Mouse (Mus musculus): ENCODE data around the gene Dph1. TPM values are rescaled to one million over a fixed set of nuclear protein-coding genes. Genes with fewer than 3 reads are reported as not detected.

Dph1 gene
- polyA plus RNA-seq, 1 experiment: 18.7 TPM

DNA sequence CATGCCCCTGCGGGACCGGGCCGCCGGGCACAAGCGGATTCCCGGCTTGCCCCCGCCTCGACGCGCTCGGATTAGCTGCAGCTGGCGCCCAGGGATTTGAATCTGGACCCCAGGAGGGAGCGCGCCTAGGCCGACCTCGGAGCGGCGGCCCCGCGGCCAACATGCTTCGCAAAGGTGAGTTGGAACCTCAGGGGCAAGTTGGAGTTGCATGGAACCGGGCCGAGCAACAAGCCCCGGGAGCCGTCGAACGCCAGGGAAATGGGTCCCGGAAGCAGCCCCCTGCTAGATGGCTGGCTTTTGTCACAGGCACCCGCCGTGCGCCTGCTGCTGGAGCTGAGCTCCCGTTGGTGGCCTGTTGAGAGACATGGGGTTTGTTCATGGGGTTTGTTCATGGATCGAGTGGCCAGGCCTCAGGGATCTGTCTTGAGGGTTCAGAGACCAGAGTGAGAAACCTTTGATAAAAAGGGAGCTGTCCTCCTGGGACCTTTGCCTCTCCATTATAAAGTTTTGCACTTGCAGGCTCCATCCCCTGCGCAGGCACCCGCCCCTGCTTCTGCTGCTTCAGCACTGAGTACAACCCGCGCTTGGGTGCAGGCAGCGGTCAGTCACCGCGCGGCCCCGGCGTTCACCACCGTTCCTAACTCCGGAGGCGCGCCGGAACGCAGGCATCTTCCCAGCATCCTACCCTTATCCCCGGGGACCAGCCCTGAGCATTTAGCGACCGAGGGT, 3.2 kb upstream of the Dph1 start:
- no peaks in the 10 kb centered on the region for H3K4me1 ChIP-seq (ENCODE audit: control insufficient read depth, insufficient read depth, low read length)
- no peak for TF ChIP-seq POLR2A (IDR thresholded peaks at IDR 0.05; ENCODE audit: low read depth, low read length)
- TF ChIP-seq CTCF (IDR thresholded peaks at IDR 0.05; ENCODE audit: borderline replicate concordance, insufficient read depth, low read length): no peak
- peak overlapping the region; percentile 51 for H3K4me3 ChIP-seq (ENCODE audit: insufficient read depth, low read length)
- no peak overlapping the region for H3K27ac ChIP-seq (ENCODE audit: insufficient read depth, low read length)

DNA sequence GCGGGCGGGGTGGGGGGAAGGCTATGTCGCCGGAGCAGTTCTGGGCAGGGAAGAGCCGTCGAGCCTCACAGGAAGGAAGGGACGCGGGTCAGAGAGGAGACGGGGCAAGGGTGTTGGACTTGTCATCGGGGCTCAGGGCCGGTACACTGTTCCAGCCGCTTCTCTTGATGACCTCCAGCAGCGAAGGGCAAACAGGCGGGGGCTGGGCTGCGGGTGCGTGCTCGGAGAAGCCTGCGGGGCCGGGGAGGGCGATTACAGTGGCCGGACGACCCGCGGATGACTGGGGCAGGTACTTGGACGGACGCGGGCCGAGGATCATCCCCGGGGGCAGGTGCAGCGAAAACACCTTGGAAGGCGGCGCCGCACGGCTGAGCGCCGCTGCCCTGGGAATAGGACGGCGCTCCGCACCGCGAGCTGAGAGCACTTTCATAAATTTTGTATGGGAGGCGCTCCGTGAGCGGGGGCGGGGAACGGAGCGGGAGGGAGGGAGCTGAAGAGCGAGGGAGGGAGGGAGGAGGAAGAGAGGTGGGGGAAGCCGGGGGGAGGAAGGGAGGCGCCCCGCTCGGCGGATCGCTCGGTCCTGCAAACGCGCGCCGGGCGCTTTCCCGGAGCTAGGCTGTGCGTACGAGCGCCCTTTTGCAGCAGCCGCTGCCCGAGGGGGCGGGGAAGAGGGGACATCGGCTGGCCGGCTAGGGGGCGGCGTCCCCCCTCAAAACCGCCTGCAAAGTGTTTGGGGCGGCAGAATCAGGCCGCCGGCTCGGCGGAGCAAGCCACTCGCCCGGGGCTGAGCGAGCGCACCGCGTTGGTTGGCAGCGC, 2.4 kb upstream of the Dph1 start, which contains the start of gene Rtn4rl1:
TSS of gene Rtn4rl1 (plus strand) at position 528 of the 816 bp plus-strand sequence.
- H3K27ac ChIP-seq (ENCODE audit: insufficient read depth, low read length): no peak within 1 kb of the TSS
- no peaks in the 10 kb centered on the region for H3K4me1 ChIP-seq (ENCODE audit: control insufficient read depth, insufficient read depth, low read length)
- TF ChIP-seq CTCF (IDR thresholded peaks at IDR 0.05; ENCODE audit: borderline replicate concordance, insufficient read depth, low read length) (no peak), POLR2A (IDR thresholded peaks at IDR 0.05; ENCODE audit: low read depth, low read length) (0 out of 2 replicates have a peak, but pooled peaks have one; percentile 23)
- H3K4me3 ChIP-seq (ENCODE audit: insufficient read depth, low read length): peak within 1 kb of the TSS; percentile 51

DNA sequence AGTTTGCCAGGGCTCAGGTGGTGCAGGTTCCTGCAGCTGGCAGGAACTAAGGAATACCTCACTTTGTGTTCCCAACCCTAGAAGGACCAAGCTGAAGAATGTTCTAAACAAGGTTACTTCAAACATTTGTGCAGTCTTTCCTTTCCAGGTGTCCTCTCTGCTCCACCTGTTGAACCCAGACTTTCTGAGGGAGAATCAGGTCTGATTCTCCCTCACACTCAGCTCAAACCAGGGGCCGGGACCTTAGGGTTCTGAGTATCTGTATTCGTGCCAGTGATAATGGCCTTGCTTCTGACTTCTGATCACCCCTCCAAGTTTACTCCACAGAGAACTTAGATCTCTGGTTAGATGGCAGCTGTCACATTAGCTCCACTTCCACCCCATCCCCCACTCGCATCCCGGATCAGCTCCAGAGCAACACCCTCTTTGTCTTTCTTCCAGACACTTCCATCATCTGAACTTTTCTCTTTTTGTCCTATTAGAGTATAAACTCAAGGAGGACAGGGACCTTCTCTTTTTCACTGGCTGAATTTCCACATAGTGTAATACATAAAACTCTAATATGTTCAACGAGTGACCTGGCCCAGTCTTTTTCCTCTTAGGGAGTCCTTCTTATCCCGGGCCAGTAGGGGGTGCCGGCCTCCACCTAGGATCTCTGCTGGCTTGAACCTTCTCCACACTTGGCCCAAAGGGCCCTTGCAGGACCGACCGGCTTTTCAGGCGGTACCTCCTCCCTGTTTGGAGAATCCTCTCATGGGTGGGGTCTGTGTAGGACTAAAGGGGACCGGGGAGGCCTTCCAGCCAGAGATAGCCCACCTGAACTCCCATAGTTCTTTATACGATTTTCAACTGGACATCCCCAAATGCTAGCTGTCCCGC, 1.5 kb upstream of the Dph1 start:
- H3K4me3 ChIP-seq (ENCODE audit: insufficient read depth, low read length): no peak overlapping the region
- H3K4me1 ChIP-seq (ENCODE audit: control insufficient read depth, insufficient read depth, low read length): no peaks in the 10 kb centered on the region
- no peak overlapping the region for H3K27ac ChIP-seq (ENCODE audit: insufficient read depth, low read length)
- TF ChIP-seq CTCF (IDR thresholded peaks at IDR 0.05; ENCODE audit: borderline replicate concordance, insufficient read depth, low read length): peak; percentile 51; the same call in 1 of the 2 replicates
- TF ChIP-seq POLR2A (IDR thresholded peaks at IDR 0.05; ENCODE audit: low read depth, low read length): no peak

DNA sequence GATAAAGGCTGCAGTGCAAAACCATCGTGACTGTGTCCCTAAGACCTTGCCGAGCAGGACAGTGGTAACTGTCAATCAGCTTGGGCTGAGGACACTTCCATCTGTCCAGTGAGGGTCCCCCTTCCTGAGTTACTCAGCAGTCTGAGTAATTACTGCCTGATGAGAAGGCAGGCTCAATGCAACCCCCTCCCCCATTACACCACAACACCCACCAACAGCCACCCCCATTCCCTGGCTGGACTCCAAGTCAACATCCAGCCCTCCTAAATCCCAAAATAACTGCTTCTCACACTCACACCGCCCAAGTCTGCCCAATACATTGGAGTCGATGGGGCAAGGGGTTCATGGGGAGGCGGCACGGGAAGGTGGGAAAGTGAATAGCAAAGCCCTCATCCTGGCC, 800 bp upstream of the Dph1 start:
- Histone ChIP-seq H3K4me3 (ENCODE audit: insufficient read depth, low read length) (no peak overlapping the region), H3K4me1 (ENCODE audit: control insufficient read depth, insufficient read depth, low read length) (no peaks in the 10 kb centered on the region), H3K27ac (ENCODE audit: insufficient read depth, low read length) (no peak overlapping the region)
- TF ChIP-seq POLR2A (IDR thresholded peaks at IDR 0.05; ENCODE audit: low read depth, low read length): no peak
- no peak for TF ChIP-seq CTCF (IDR thresholded peaks at IDR 0.05; ENCODE audit: borderline replicate concordance, insufficient read depth, low read length)

DNA sequence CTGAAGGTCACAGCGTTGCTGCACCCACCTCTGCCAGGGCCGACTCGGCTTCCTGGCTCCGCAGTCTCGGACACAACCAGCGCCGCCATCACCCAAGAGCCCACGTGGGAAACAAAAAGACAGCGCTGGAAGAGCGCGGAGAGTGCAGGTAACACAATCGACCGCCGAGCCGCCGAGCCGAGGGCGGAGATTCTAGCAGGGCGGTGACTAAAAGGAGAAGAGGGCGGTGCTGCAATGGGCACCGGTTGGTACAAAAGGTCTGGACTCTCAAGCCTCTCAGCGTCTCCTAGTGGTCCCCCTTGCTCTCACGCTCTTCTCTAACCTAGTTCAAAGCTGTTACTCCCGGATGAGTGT, 693 bp downstream of the Dph1 start:
- Histone ChIP-seq H3K27ac (ENCODE audit: insufficient read depth, low read length) (no peak overlapping the region), H3K4me3 (ENCODE audit: insufficient read depth, low read length) (peak overlapping the region; percentile 77), H3K4me1 (ENCODE audit: control insufficient read depth, insufficient read depth, low read length) (peaks cover 2% of the 10 kb centered on the region; the same call in 1 of the 2 replicates)
- TF ChIP-seq CTCF (IDR thresholded peaks at IDR 0.05; ENCODE audit: borderline replicate concordance, insufficient read depth, low read length) (no peak), POLR2A (IDR thresholded peaks at IDR 0.05; ENCODE audit: low read depth, low read length) (peak; percentile 76)

DNA sequence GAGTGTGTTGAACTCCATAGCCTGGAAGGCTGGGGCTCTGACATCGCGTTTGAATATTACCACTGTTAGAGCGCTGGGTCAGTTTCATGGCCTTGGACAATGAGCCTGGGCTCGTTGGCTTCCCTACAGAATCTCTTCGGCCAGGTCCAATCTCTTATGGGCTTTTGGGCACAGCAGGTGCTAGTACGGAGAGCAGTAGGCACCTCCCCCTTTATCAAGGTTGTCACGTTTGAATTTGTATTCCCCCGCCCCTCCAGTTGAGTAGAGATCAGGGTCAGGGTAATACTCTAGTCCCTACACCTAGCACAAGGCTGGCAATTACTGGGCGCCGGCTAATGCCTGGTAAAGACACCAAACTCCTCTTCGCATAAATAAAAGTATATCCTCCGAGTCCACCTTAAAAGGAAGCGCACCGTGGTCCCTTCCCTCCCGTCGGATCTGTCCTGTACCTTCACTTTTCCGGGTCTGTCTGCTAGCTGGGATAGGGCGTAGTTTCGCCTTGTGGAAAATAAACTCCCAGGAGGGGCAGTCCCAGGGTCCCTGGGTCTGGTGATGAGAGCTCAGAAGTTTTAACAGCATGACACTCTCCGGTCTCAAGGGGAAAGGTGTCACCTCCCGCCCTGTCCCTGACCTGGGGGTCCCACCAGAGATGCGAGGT, 1.2 kb downstream of the Dph1 start:
- no peak overlapping the region for H3K27ac ChIP-seq (ENCODE audit: insufficient read depth, low read length)
- TF ChIP-seq POLR2A (IDR thresholded peaks at IDR 0.05; ENCODE audit: low read depth, low read length) (no peak), CTCF (IDR thresholded peaks at IDR 0.05; ENCODE audit: borderline replicate concordance, insufficient read depth, low read length) (no peak)

DNA sequence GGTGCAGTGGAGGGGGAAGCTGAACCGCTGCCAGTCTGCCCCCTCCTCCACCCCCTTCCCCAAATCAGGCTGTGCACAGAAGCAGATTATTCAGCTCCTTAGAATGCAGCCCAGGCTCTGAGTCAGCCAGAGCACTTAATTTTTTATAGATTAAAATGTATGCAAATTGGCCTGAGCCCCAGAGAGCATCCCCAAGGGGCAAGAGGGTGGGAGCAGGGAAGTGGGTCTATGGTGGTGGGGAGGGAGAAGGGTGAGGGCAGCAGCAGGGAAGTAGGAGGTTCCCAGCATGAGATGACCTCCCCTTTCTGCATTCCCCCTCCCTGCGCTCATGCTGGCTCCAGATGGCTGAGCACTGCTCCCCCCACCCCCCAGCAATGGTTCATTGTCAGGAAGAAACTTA, 6.1 kb downstream of the Dph1 start:
- H3K4me1 ChIP-seq (ENCODE audit: control insufficient read depth, insufficient read depth, low read length): peaks cover 10% of the 10 kb centered on the region
- TF ChIP-seq CTCF (IDR thresholded peaks at IDR 0.05; ENCODE audit: borderline replicate concordance, insufficient read depth, low read length) (no peak), POLR2A (IDR thresholded peaks at IDR 0.05; ENCODE audit: low read depth, low read length) (no peak)
- H3K4me3 ChIP-seq (ENCODE audit: insufficient read depth, low read length): no peak overlapping the region
- H3K27ac ChIP-seq (ENCODE audit: insufficient read depth, low read length): peak overlapping the region; percentile 96

More for the DNA sequence above, 1.2 kb downstream of the Dph1 start:
- Histone ChIP-seq H3K4me3 (ENCODE audit: insufficient read depth, low read length) (peak overlapping the region; percentile 77), H3K4me1 (ENCODE audit: control insufficient read depth, insufficient read depth, low read length) (peaks cover 2% of the 10 kb centered on the region; the same call in 1 of the 2 replicates)

DNA sequence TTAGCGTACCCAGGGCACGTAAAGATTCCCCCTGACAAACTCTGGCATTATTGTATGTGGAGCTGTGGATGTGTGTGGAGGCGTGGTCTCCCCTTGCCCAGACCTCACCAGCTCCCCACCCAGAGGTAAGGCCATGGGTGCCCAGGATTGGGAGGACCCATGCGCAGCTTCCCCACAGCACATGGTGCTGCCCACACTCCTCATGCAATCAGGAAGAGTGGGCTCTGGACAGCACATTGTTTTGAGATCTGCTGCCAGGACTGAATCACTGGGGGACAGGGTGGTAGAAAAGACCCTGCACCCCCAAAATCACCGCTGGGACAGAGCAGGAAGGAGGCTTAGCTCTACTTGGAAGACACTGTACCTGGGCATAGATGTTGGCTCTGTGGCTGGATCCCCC, 6.5 kb downstream of the Dph1 start:
- Histone ChIP-seq H3K27ac (ENCODE audit: insufficient read depth, low read length) (peak overlapping the region; percentile 45), H3K4me3 (ENCODE audit: insufficient read depth, low read length) (no peak overlapping the region), H3K4me1 (ENCODE audit: control insufficient read depth, insufficient read depth, low read length) (peaks cover 10% of the 10 kb centered on the region)
- TF ChIP-seq POLR2A (IDR thresholded peaks at IDR 0.05; ENCODE audit: low read depth, low read length) (no peak), CTCF (IDR thresholded peaks at IDR 0.05; ENCODE audit: borderline replicate concordance, insufficient read depth, low read length) (no peak)
